Mouse (Mus musculus) embryonic facial prominence, embryonic 10.5 days (tissue): Measurements from ENCODE around the gene Tcf20. TPM values are rescaled to one million over a fixed set of nuclear protein-coding genes. Genes with fewer than 3 reads are reported as not detected.

Experiments used
- DNase-seq: peaks from one replicate; pipeline ENCODE4 v3.0.0-alpha.2; 2017; ENCODE audit warnings: low spot score
- H3K27ac ChIP-seq: fragments of 300-500 bp; sonication (generic); replicated peaks from 2 replicates; pipeline ENCODE4 v1.5.1; 2016; ENCODE audit warnings: mild to moderate bottlenecking
- H3K27me3 ChIP-seq: fragments of 300-500 bp; sonication (generic); replicated peaks from 2 replicates; pipeline ENCODE4 v1.6.1; 2016; ENCODE audit warnings: low read depth, mild to moderate bottlenecking; ENCODE audit not compliant: poor library complexity, severe bottlenecking
- H3K36me3 ChIP-seq: fragments of 300-500 bp; sonication (generic); replicated peaks from 2 replicates; pipeline ENCODE4 v1.6.1; 2016; ENCODE audit warnings: mild to moderate bottlenecking, moderate library complexity
- H3K4me1 ChIP-seq: fragments of 300-500 bp; sonication (generic); 2 replicates; pipeline ENCODE4 v1.6.1; 2016
- H3K4me3 ChIP-seq: fragments of 300-500 bp; sonication (generic); 2 replicates; pipeline ENCODE4 v1.5.1; 2016; ENCODE audit warnings: mild to moderate bottlenecking, moderate library complexity
- H3K9me3 ChIP-seq: fragments of 300-500 bp; sonication (generic); 2 replicates; pipeline ENCODE4 v1.6.1; 2016; ENCODE audit warnings: mild to moderate bottlenecking
- WGBS: fragments of 180-500 bp; shearing (Covaris S2); methylation state at CpG from one replicate; pipeline ENCODE4 v1.1.7; 2016; 5-methylcytosine and 5-hydroxymethylcytosine counted together
- polyA plus RNA-seq: library from polyadenylated mRNA; unstranded; fragments of >200 nt; fragmentation: Nextera tagmentation; extraction: Ambion mirVana; gene quantifications from 2 replicates; pipeline ENCODE4 v1.2.1, GENCODE M21; 2016

The Tcf20 gene
- polyA plus RNA-seq, 1 experiment from 2014 or later: 8.4 TPM

- H3K27ac ChIP-seq: peak overlapping the region; percentile 64
- peaks cover 71% of the 10 kb centered on the region for H3K4me1 ChIP-seq
- WGBS: under 1% methylated on average over 38 of the region's 38 CpGs
- H3K36me3 ChIP-seq: no peaks in the 10 kb centered on the region
- peak; percentile 62 for DNase-seq
- H3K9me3 ChIP-seq: no peaks in the 10 kb centered on the region
- peaks cover 71% of the 10 kb centered on the region for H3K27me3 ChIP-seq
- H3K4me3 ChIP-seq: peak overlapping the region; percentile 65
These were observed 499 bp downstream of the Tcf20 start for GRCm38 (mm10) chr15:82987014-82987731.

- 64% methylated on average over 7 of the region's 7 CpGs for WGBS
- H3K27me3 ChIP-seq: peaks cover 81% of the 10 kb centered on the region
These were observed 3.1 kb downstream of the Tcf20 start for GRCm38 (mm10) chr15:82984574-82984973.

GRCm38 (mm10) chr15:82984097-82984496 lies 3.6 kb downstream of the Tcf20 start:
- Histone ChIP-seq H3K9me3 (no peaks in the 10 kb centered on the region), H3K27me3 (peaks cover 82% of the 10 kb centered on the region), H3K27ac (peak overlapping the region; percentile 83), H3K4me1 (peaks cover 79% of the 10 kb centered on the region), H3K36me3 (no peaks in the 10 kb centered on the region), H3K4me3 (peak overlapping the region; percentile 43)
- DNase-seq: no peak
- WGBS: 11% methylated on average over 4 of the region's 4 CpGs

More at GRCm38 (mm10) chr15:82984574-82984973, 3.1 kb downstream of the Tcf20 start:
- H3K4me3 ChIP-seq: 0 out of 2 replicates have a peak overlapping the region, but pooled peaks have one; percentile 43
- H3K27ac ChIP-seq: peak overlapping the region; percentile 83; the same call in 1 of the 2 replicates
- peaks cover 81% of the 10 kb centered on the region for H3K4me1 ChIP-seq
- DNase-seq: no peak
- H3K36me3 ChIP-seq: no peaks in the 10 kb centered on the region
- H3K9me3 ChIP-seq: no peaks in the 10 kb centered on the region

GRCm38 (mm10) chr15:82983416-82984026 lies 4.2 kb downstream of the Tcf20 start:
- DNase-seq: peak; percentile 72
- Histone ChIP-seq H3K27me3 (peaks cover 80% of the 10 kb centered on the region), H3K9me3 (no peaks in the 10 kb centered on the region), H3K4me1 (peaks cover 79% of the 10 kb centered on the region), H3K36me3 (no peaks in the 10 kb centered on the region), H3K4me3 (peak overlapping the region; percentile 43), H3K27ac (peak overlapping the region; percentile 83)
- WGBS: 2% methylated on average over 9 of the region's 9 CpGs

- peak; percentile 79 for DNase-seq
- Histone ChIP-seq H3K27me3 (peaks cover 80% of the 10 kb centered on the region), H3K9me3 (no peaks in the 10 kb centered on the region), H3K4me1 (peaks cover 73% of the 10 kb centered on the region), H3K4me3 (peak overlapping the region; percentile 43), H3K27ac (peak overlapping the region; percentile 83), H3K36me3 (no peaks in the 10 kb centered on the region)
- 8% methylated on average over 18 of the region's 18 CpGs for WGBS
These were observed 4.8 kb downstream of the Tcf20 start for GRCm38 (mm10) chr15:82982724-82983415.

- WGBS: 29% methylated on average over 15 of the region's 15 CpGs
- Histone ChIP-seq H3K9me3 (no peaks in the 10 kb centered on the region), H3K27ac (peak overlapping the region; percentile 83), H3K4me1 (peaks cover 67% of the 10 kb centered on the region), H3K36me3 (no peaks in the 10 kb centered on the region), H3K27me3 (peaks cover 76% of the 10 kb centered on the region), H3K4me3 (no peak overlapping the region; the same call in 1 of the 2 replicates)
- peak; percentile 25 for DNase-seq
These were observed 5.8 kb downstream of the Tcf20 start for GRCm38 (mm10) chr15:82981676-82982520.

- 88% methylated on average over 1 of the region's 1 CpGs for WGBS
- no peaks in the 10 kb centered on the region for H3K36me3 ChIP-seq
- H3K27me3 ChIP-seq: peaks cover 58% of the 10 kb centered on the region
- H3K27ac ChIP-seq: peak overlapping the region; percentile 44; the same call in 1 of the 2 replicates
- peaks cover 59% of the 10 kb centered on the region for H3K4me1 ChIP-seq
- H3K9me3 ChIP-seq: no peaks in the 10 kb centered on the region
- H3K4me3 ChIP-seq: no peak overlapping the region
- no peak for DNase-seq
These were observed 8.1 kb downstream of the Tcf20 start for GRCm38 (mm10) chr15:82979531-82979930.

- no peak for DNase-seq
- Histone ChIP-seq H3K27me3 (peaks cover 33% of the 10 kb centered on the region), H3K4me1 (peaks cover 29% of the 10 kb centered on the region), H3K27ac (no peak overlapping the region), H3K4me3 (no peak overlapping the region), H3K9me3 (no peaks in the 10 kb centered on the region), H3K36me3 (no peaks in the 10 kb centered on the region)
- 77% methylated on average over 1 of the region's 1 CpGs for WGBS
These were observed 13.2 kb downstream of the Tcf20 start for GRCm38 (mm10) chr15:82974471-82974870.

- Histone ChIP-seq H3K36me3 (no peaks in the 10 kb centered on the region), H3K4me1 (peaks cover 34% of the 10 kb centered on the region), H3K27ac (peak overlapping the region; percentile 83), H3K9me3 (no peaks in the 10 kb centered on the region), H3K4me3 (peak overlapping the region; percentile 27; the same call in 1 of the 2 replicates), H3K27me3 (peaks cover 65% of the 10 kb centered on the region)
- 17% methylated on average over 6 of the region's 6 CpGs for WGBS
- peak; percentile 51 for DNase-seq
These were observed 18.4 kb downstream of the Tcf20 start for GRCm38 (mm10) chr15:82969206-82969721.

- Histone ChIP-seq H3K4me3 (peak overlapping the region; percentile 52), H3K27ac (peak overlapping the region; percentile 83), H3K9me3 (no peaks in the 10 kb centered on the region), H3K27me3 (peaks cover 67% of the 10 kb centered on the region), H3K36me3 (no peaks in the 10 kb centered on the region), H3K4me1 (peaks cover 36% of the 10 kb centered on the region)
- WGBS: 1% methylated on average over 22 of the region's 22 CpGs
- DNase-seq: peak; percentile 75
These were observed 19.2 kb downstream of the Tcf20 start for GRCm38 (mm10) chr15:82968449-82968848.

- H3K4me3 ChIP-seq: peak overlapping the region; percentile 52
- peaks cover 70% of the 10 kb centered on the region for H3K27me3 ChIP-seq
- H3K36me3 ChIP-seq: no peaks in the 10 kb centered on the region
- H3K9me3 ChIP-seq: no peaks in the 10 kb centered on the region
- peaks cover 39% of the 10 kb centered on the region for H3K4me1 ChIP-seq
- WGBS: 27% methylated on average over 6 of the region's 6 CpGs
- DNase-seq: no peak
- H3K27ac ChIP-seq: peak overlapping the region; percentile 83
These were observed 19.7 kb downstream of the Tcf20 start for GRCm38 (mm10) chr15:82967947-82968346.
